ENCODE assay signal across 19 mouse cellular contexts in the genomic region with DNA sequence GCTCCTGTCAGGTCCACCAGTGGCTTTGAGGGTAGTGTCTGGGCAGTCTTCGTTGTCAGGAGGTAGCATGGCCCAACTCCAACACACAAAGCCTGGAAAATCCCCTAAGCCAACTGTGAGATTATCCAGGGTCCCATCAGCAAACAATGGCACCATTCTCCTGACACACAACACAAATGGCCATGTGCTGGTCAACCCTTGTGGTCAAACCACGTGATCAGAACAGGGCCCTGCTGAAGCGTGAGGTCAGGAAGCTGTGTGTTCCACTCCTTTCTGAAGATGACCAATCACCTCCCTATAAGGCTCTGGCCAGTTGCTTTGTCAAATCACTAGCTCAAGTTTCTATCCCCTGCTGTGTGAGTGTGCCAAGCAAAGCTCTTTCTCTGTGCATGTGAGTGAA. TPM values are rescaled to one million over a fixed set of nuclear protein-coding genes. Genes with fewer than 3 reads are reported as not detected.
DNase-seq lines count a peak whose midpoint lies in the region; TF ChIP-seq lines count a peak whose summit lies in the region.
"Had no signal": no experiment of that assay in that cellular context is flagged by ENCODE, and none has a peak within 500 bp of the region (broad histone marks: within the 10 kb centered on the region; RNA-seq: fewer than 3 reads in every experiment).

No protein-coding gene starts in this region.

- peak; percentile 21 for DNase-seq in gastrocnemius, adult 2 months
- DNase-seq in gastrocnemius, adult 8-10 months (ENCODE audit: low spot score in 2 of 2) = no peak
- peak; percentile 88 for DNase-seq in 416B (ENCODE audit: low read depth)
- peak; percentile 76 for DNase-seq in brain, adult 2 months (ENCODE audit: low read depth, low spot score)
- DNase-seq in gastrocnemius, postnatal 14 days = no peak
- no peak for DNase-seq in spleen, adult 12 weeks (ENCODE audit: low spot score)
- DNase-seq in layer of hippocampus, adult 2 months (ENCODE audit: low spot score in 2 of 2) = no peak
- DNase-seq: adrenal gland, postnatal 14 days; cerebellum, adult 2 months; gastrocnemius, postnatal 25 days; heart, postnatal 10 days; kidney, adult 11 months; left cerebral cortex, postnatal 4 days; lung, postnatal 10 days; thymus, postnatal 4 days had no signal

- no peaks in the 10 kb centered on the region for H3K36me3 ChIP-seq in myocyte (ENCODE audit: control insufficient read depth, insufficient read depth)
- H3K36me3 ChIP-seq: hindbrain, embryonic 15.5 days had no signal

- peak overlapping the region; percentile 58 for H3K4me2 ChIP-seq in myocyte (ENCODE audit: low read depth)
- H3K4me2 ChIP-seq: hindbrain, embryonic 15.5 days had no signal

- intact Hi-C loops in gastrocnemius, adult 2 months (cut with DNase I) = no loop called here
- intact Hi-C loops in gastrocnemius, postnatal 14 days (cut with DNase I; ENCODE audit: low total_unique reads) = no loop called here

- no peak for TF ChIP-seq CTCF in gastrocnemius, adult 2 months (IDR thresholded peaks at IDR 0.05)
- TF ChIP-seq CTCF in layer of hippocampus, adult 2 months (conservative IDR thresholded peaks at IDR 0.05) = no peak

- H3K27ac ChIP-seq in gastrocnemius, adult 2 months = peak overlapping the region; percentile 50; the same call in 1 of the 2 replicates
- no peak overlapping the region for H3K27ac ChIP-seq in layer of hippocampus, adult 2 months
- H3K27ac ChIP-seq: hindbrain, embryonic 15.5 days; kidney, postnatal 0 days had no signal

- H3K79me2 ChIP-seq in myocyte (ENCODE audit: control insufficient read depth, insufficient read depth) = no peaks in the 10 kb centered on the region

- no peak overlapping the region for H3ac ChIP-seq in myocyte (ENCODE audit: control insufficient read depth, insufficient read length)

- no peak overlapping the region for H3K4me3 ChIP-seq in gastrocnemius, adult 2 months
- no peak overlapping the region for H3K4me3 ChIP-seq in myocyte
- H3K4me3 ChIP-seq in layer of hippocampus, adult 2 months = no peak overlapping the region
- H3K4me3 ChIP-seq: erythroblast, embryonic 14.5 days; hindbrain, embryonic 15.5 days had no signal

- no peak for TF ChIP-seq POLR2A in myocyte (IDR thresholded peaks at IDR 0.05; ENCODE audit: insufficient read length, low read depth)

- H3K27me3 ChIP-seq in myocyte (ENCODE audit: control insufficient read depth, insufficient read depth, insufficient read length) = no peaks in the 10 kb centered on the region
- H3K27me3 ChIP-seq: hindbrain, embryonic 15.5 days had no signal

TF ChIP-seq in myocyte, 11 proteins besides CTCF, POLR2A, EP300 and RAD21:
- TF ChIP-seq TCF3 (IDR thresholded peaks at IDR 0.05; ENCODE audit: insufficient read length, low read depth) (peak; percentile 29), MYOD1 (IDR thresholded peaks at IDR 0.05; ENCODE audit: control insufficient read depth in 1 of 3, insufficient read length in 2 of 3, low read depth in 2 of 3) (peak; percentile 4 to 77 (median 71)), E2F4 (IDR thresholded peaks at IDR 0.05; ENCODE audit: insufficient read depth) (no peak), MYOG (IDR thresholded peaks at IDR 0.05; ENCODE audit: control insufficient read depth in 1 of 3, insufficient read depth in 1 of 3, insufficient read length in 2 of 3, low read depth in 2 of 3) (peak; percentile 21 to 92 (median 58)), SRF (IDR thresholded peaks at IDR 0.05; ENCODE audit: control insufficient read depth, insufficient read length, low read depth) (peak; percentile 93), POLR2AphosphoS2 (IDR thresholded peaks at IDR 0.05; ENCODE audit: insufficient read length, low read depth) (no peak), CEBPB (IDR thresholded peaks at IDR 0.05; ENCODE audit: insufficient read depth, poor library complexity, severe bottlenecking) (no peak), MAX (IDR thresholded peaks at IDR 0.05; ENCODE audit: low read depth) (peak; percentile 86), TCF12 (IDR thresholded peaks at IDR 0.05; ENCODE audit: insufficient read depth, poor library complexity, severe bottlenecking) (no peak), USF1 (IDR thresholded peaks at IDR 0.05; ENCODE audit: low read depth) (peak; percentile 96)
TF ChIP-seq in myocyte: peak in this region for 6.

RNA-seq across cellular contexts. Expression of gene Agpat3, which starts 47.3 kb away (rescaled TPM):
- total RNA-seq in gastrocnemius, adult 2 months (2021) = 100 to 1,000 TPM; 108 to 135 TPM
- 100 to 1,000 TPM; 107 to 126 (median 122) TPM for total RNA-seq in gastrocnemius, adult 8-10 months (2022)
- polyA plus RNA-seq in myocyte (2012; fragmentation: generic; extraction: Trizol) = 183 TPM
- total RNA-seq in gastrocnemius, postnatal 14 days (2021) = 100 to 1,000 TPM; 160 to 164 TPM
- total RNA-seq in layer of hippocampus, adult 2 months (2021) = 100 to 1,000 TPM; 207 to 216 TPM

Comparison
In these comparisons a context has a peak if more than half of its experiments do, and no peak if none do; other contexts are left out.
1. DNase-seq: peak in gastrocnemius, adult 2 months (single experiment), 416B (single experiment) and brain, adult 2 months (single experiment); none in gastrocnemius, adult 8-10 months (0 of 2), gastrocnemius, postnatal 14 days (single experiment), spleen, adult 12 weeks (single experiment) and layer of hippocampus, adult 2 months (0 of 2).